Mouse (Mus musculus) CH12.LX (cell line): Measurements from ENCODE around the gene Zbtb20.

Experiments used
- CTCF ChIP-seq, 2 experiments: IDR thresholded peaks in 1 of 2; conservative IDR thresholded peaks in 1 of 2; 2 replicates each; pipeline ENCODE4 v1.5.1; 2011 to 2012; ENCODE audit warnings: low read depth in 2 of 2, low read length in 2 of 2, improper control_type of control experiment in 1 of 2, inconsistent platforms in 1 of 2, mild to moderate bottlenecking in 1 of 2, moderate library complexity in 1 of 2
- IRF4 ChIP-seq: IDR thresholded peaks from 2 replicates; pipeline ENCODE4 v1.6.1; 2014; ENCODE audit warnings: low read depth, mild to moderate bottlenecking, inconsistent platforms, low read length, improper control_type of control experiment
- JUND ChIP-seq: conservative IDR thresholded peaks from 2 replicates; pipeline ENCODE4 v1.6.1; 2011; ENCODE audit warnings: low read depth, low read length, improper control_type of control experiment
- KAT2A ChIP-seq: IDR thresholded peaks from 2 replicates; pipeline ENCODE4 v1.6.1; 2012; ENCODE audit warnings: low read length, improper control_type of control experiment, inconsistent platforms; ENCODE audit not compliant: insufficient replicate concordance
- POLR2A ChIP-seq: IDR thresholded peaks from 2 replicates; pipeline ENCODE4 v1.6.1; 2011; ENCODE audit warnings: low read depth, mild to moderate bottlenecking, improper control_type of control experiment, low read length
- TBP ChIP-seq: conservative IDR thresholded peaks from 2 replicates; pipeline ENCODE4 v1.6.1; 2011; ENCODE audit warnings: low read depth, low read length, improper control_type of control experiment

GRCm38 (mm10) chr16:43471060-43471459 is 595.4 kb downstream of the Zbtb20 start:
- TF ChIP-seq KAT2A (no peak), TBP (no peak), IRF4 (no peak), JUND (no peak), POLR2A (no peak), CTCF (conservative IDR thresholded peaks at IDR 0.05 in 1 of 2, IDR thresholded peaks at IDR 0.05 in 1 of 2; ENCODE audit: low read depth in 2 of 2, low read length in 2 of 2) (no peak)
